ENCODE assay signal across 8 mouse cellular contexts in the genomic region with DNA sequence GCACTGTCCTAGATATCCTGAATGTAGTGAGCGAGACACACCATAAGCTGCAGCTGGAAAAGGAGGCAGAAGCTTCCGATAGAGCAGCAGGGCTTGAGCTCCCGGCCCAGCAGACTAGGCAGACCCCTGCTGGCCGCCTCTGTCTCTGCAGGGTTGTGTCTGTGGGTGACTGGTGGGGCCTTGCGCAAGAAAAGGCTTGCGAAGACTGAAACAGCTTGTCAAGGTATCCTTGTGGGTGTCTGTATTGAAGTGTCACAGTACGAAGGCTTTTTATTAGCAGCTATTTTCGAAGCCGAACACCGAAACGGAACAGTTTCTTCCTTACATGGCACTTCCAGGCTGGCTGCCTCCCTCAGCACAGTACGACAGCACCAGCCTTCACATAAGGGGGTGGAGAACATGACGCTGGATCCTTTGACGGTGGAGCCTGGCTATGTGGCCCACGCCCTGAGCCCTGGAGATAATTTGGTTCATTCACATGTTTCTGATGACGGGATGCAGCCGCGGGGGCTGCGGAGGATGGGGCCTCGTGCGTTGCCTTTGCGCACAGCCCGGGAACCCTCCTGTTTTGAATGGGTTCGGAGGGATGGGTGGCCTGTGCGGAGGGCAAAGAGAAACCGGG.
DNase-seq lines count a peak whose midpoint lies in the region; ATAC-seq and TF ChIP-seq lines count a peak whose summit lies in the region.

No protein-coding gene starts in this region.

- H3K27ac ChIP-seq in cerebellum, adult 2 months (ENCODE audit: insufficient read depth, low read length) = no peak overlapping the region
- no peak overlapping the region for H3K27ac ChIP-seq in liver, embryonic 16.5 days (ENCODE audit: low read length)
- peak overlapping the region; percentile 58 for H3K27ac ChIP-seq in neural tube, embryonic 15.5 days (replicated peaks)

- TF ChIP-seq CTCF in cerebellum, adult 2 months (IDR thresholded peaks at IDR 0.05; ENCODE audit: borderline replicate concordance, insufficient read depth, low read depth, low read length) = peak; percentile 76

- H3K27me3 ChIP-seq in cerebellum, adult 2 months (ENCODE audit: control insufficient read depth, insufficient read depth, low read length) = no peaks in the 10 kb centered on the region
- H3K27me3 ChIP-seq in liver, embryonic 16.5 days (ENCODE audit: control insufficient read depth, insufficient read depth, low read depth, low read length) = no peaks in the 10 kb centered on the region
- no peaks in the 10 kb centered on the region for H3K27me3 ChIP-seq in neural tube, embryonic 15.5 days (replicated peaks)

- peaks cover 6% of the 10 kb centered on the region; the same call in 1 of the 2 replicates for H3K4me1 ChIP-seq in cerebellum, adult 2 months (ENCODE audit: control insufficient read depth, insufficient read depth, low read length)
- no peaks in the 10 kb centered on the region for H3K4me1 ChIP-seq in liver, embryonic 16.5 days (ENCODE audit: control insufficient read depth, low read depth, low read length)
- H3K4me1 ChIP-seq in neural tube, embryonic 15.5 days = peaks cover 14% of the 10 kb centered on the region; the same call in 1 of the 2 replicates

- WGBS in cerebellum, adult 2 months = 43% methylated on average over 26 of the region's 26 CpGs
- 26% methylated on average over 26 of the region's 26 CpGs for WGBS in liver, embryonic 16.5 days (ENCODE audit: insufficient replicate concordance)
- WGBS in neural tube, embryonic 15.5 days = 19% methylated on average over 26 of the region's 26 CpGs

- ATAC-seq in liver, embryonic 16.5 days (ENCODE audit: low read depth) = peak; percentile 39; the same call in 1 of the 2 replicates
- peak; percentile 94 for ATAC-seq in neural tube, embryonic 15.5 days (ENCODE audit: low FRiP score)

- intact Hi-C loops in heart, postnatal 25 days (cut with DNase I) = loop anchor here (1.0 to 2.0 kb wide), 2 partner anchors 267 to 437 kb away; partner anchors contain the start of gene Ntrk2

- peak; percentile 77 for DNase-seq in ES-CJ7 (ENCODE audit: low read depth, low spot score)
- peak; percentile 74 to 76 for DNase-seq in cerebellum, adult 2 months
- peak; percentile 72 for DNase-seq in forelimb bud, embryonic 11.5 days (ENCODE audit: low read depth, low spot score)
- peak; percentile 42 for DNase-seq in heart, postnatal 25 days (ENCODE audit: low spot score)
- DNase-seq in layer of hippocampus, adult 11-12 months (ENCODE audit: low spot score) = peak; percentile 91
- DNase-seq in thymus, postnatal 10 days (ENCODE audit: low spot score in 2 of 2) = peak; percentile 11 to 61

- no peaks in the 10 kb centered on the region for H3K36me3 ChIP-seq in liver, embryonic 16.5 days (ENCODE audit: control insufficient read depth, insufficient read depth)
- H3K36me3 ChIP-seq in neural tube, embryonic 15.5 days = no peaks in the 10 kb centered on the region

- no peak overlapping the region for H3K4me3 ChIP-seq in cerebellum, adult 2 months (replicated peaks; ENCODE audit: insufficient read depth, low read depth, low read length)
- no peak overlapping the region for H3K4me3 ChIP-seq in liver, embryonic 16.5 days (ENCODE audit: low read depth, low read length)
- H3K4me3 ChIP-seq in neural tube, embryonic 15.5 days (replicated peaks) = no peak overlapping the region

- no peak overlapping the region for H3K9ac ChIP-seq in liver, embryonic 16.5 days (ENCODE audit: low read depth, low read length)
- H3K9ac ChIP-seq in neural tube, embryonic 15.5 days (replicated peaks) = no peak overlapping the region

- H3K9me3 ChIP-seq in liver, embryonic 16.5 days (replicated peaks; ENCODE audit: control insufficient read depth, low read length) = no peaks in the 10 kb centered on the region
- H3K9me3 ChIP-seq in neural tube, embryonic 15.5 days (replicated peaks) = no peaks in the 10 kb centered on the region

- TF ChIP-seq POLR2A in cerebellum, adult 2 months (IDR thresholded peaks at IDR 0.05; ENCODE audit: borderline replicate concordance, insufficient read depth, low read length) = no peak

- no peak overlapping the region for H3K4me2 ChIP-seq in liver, embryonic 16.5 days (ENCODE audit: low read depth, low read length)
- peak overlapping the region; percentile 32 for H3K4me2 ChIP-seq in neural tube, embryonic 15.5 days

Comparison
In these comparisons a context has a peak if more than half of its experiments do, and no peak if none do; other contexts are left out.
1. DNase-seq: peak in every context shown above with its lines; median percentile 91 in layer of hippocampus, adult 11-12 months; 77 in ES-CJ7; 75 in cerebellum, adult 2 months; 72 in forelimb bud, embryonic 11.5 days; 42 in heart, postnatal 25 days; 36 in thymus, postnatal 10 days.